Mouse (Mus musculus) cortical plate, adult 2 months (tissue): ENCODE measurements around the gene Mucl2. TPM values are rescaled to one million over a fixed set of nuclear protein-coding genes. Genes with fewer than 3 reads are reported as not detected.
"Not testable (repeated sequence)": the region's sequence is repeated elsewhere in the genome, so short reads cannot be mapped to it uniquely, and the experiment has no call there.

Source experiments
- H3K27ac ChIP-seq: fragments of 200-500 bp; 2 replicates; pipeline ENCODE4 v1.5.1; 2012; ENCODE audit warnings: low read length, control low read depth, inconsistent platforms; ENCODE audit not compliant: insufficient read depth
- H3K4me1 ChIP-seq: fragments of 200-500 bp; 2 replicates; pipeline ENCODE4 v1.6.1; 2011; ENCODE audit warnings: low read length; ENCODE audit not compliant: control insufficient read depth, insufficient read depth
- H3K4me3 ChIP-seq: fragments of 200-500 bp; 2 replicates; pipeline ENCODE4 v1.5.1; 2011; ENCODE audit warnings: mild to moderate bottlenecking, low read length, control low read depth; ENCODE audit not compliant: insufficient read depth
- CTCF ChIP-seq: fragments of 200-500 bp; IDR thresholded peaks from 2 replicates; pipeline ENCODE4 v1.5.1; 2011; ENCODE audit warnings: mild to moderate bottlenecking, control low read depth, low read length; ENCODE audit not compliant: insufficient read depth; ENCODE audit errors: extremely low read depth
- POLR2A ChIP-seq: fragments of 200-500 bp; IDR thresholded peaks from 2 replicates; pipeline ENCODE4 v1.6.1; 2011; ENCODE audit warnings: mild to moderate bottlenecking, low read length, control low read depth; ENCODE audit not compliant: insufficient read depth; ENCODE audit errors: extremely low read depth
- polyA plus RNA-seq: library from polyadenylated mRNA; depleted of rRNA; stranded (reverse); fragments of >200 nt; gene quantifications from 2 replicates; pipeline ENCODE4 v1.2.3, GENCODE M21; 2012; rRNA removed

Mucl2 gene
- polyA plus RNA-seq: not detected in 2 replicates

DNA sequence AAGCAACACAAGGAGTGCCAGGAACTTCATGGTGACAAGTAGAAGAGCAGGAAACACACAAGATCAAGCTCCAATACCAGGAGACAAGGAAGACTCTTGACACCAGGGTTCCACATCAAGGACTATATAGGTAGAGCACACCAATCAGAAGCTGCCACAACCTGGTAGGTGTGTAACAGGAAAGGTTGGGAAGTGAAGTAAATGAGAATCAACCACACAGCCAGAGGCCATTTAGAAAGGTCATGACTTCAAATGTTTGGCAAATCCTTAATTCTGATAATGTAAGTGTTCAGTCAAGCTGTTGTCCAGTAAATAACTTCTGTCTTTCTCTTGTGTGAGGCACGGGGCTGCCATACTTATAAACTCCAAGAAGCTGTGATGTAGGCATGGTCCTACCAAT lies at the start of gene Mucl2:
Mucl2 (minus strand) TSS at position 101 of the 400 bp plus-strand sequence.
- Histone ChIP-seq H3K4me1 (no peaks in the 10 kb centered on the region), H3K27ac (no peak within 1 kb of the TSS)
- TF ChIP-seq POLR2A (no peak), CTCF (no peak)

DNA sequence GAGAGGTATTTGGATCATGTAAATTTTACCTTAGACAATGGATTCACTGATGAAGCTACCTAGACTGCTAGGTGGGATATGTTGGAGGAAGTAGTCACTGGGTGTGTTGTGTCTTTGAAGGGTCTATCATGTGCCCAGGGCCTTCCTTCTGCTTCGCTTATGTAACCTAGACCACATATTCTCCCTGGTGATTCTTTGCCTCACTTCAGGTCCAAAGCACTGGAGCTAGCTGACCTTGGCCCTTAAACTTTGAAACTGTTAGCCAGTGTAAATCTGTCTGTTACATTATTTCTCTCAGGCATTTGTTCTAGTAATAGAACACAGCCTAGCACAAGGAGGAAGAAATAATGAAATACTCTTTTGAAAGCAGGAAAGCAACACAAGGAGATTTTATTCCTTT lies 13.9 kb upstream of the Mucl2 start:
- H3K4me1 ChIP-seq, H3K4me3 ChIP-seq, H3K27ac ChIP-seq: not testable (repeated sequence)

More for the DNA sequence above, at the start of gene Mucl2:
- H3K4me3 ChIP-seq: no peak within 1 kb of the TSS

Other genes with a start within 250 kb of the Mucl2 start
- not detected in 2 replicates for gene Mucl1, start 143.8 kb downstream of the Mucl2 start, polyA plus RNA-seq